Mouse (Mus musculus) gastrocnemius, postnatal 14 days (tissue): ENCODE measurements around the gene Ocel1. TPM values are rescaled to one million over a fixed set of nuclear protein-coding genes. Genes with fewer than 3 reads are reported as not detected.
A peak's percentile ranks its signal among the peaks of the same experiment; 100 is the strongest.

ENCODE experiments used
- DNase-seq: peaks from one replicate; pipeline ENCODE4 v3.0.0; 2021; ENCODE audit warnings: mixed read lengths
- intact Hi-C: fragments of 180-260 bp; cut with DNase I; formaldehyde crosslinking; loops from one replicate; pipeline ENCODE4 v1.15.1; 2025; ENCODE audit warnings: low total_unique reads
- total RNA-seq, 2 experiments: library from RNA; stranded (reverse); gene quantifications; 2 replicates each; pipeline ENCODE4 v1.2.3; 2021

Ocel1 gene
- total RNA-seq, 2 experiments from 2014 or later: 5.9 to 7.5 TPM

- peak; percentile 58 for DNase-seq
- intact Hi-C loops: loop anchor here (10.0 kb wide), 1 partner anchor 89 kb away; the partner anchor contains the start of genes Abhd8, Dda1 and Mrpl34
These were observed 4.7 kb downstream of the Ocel1 start for GRCm38 (mm10) chr8:71375581-71376422.

- no peak for DNase-seq
- intact Hi-C loops: loop anchor here (10.0 kb wide), 1 partner anchor 88 kb away; the partner anchor contains the start of genes Abhd8, Dda1 and Mrpl34
These were observed 5.4 kb downstream of the Ocel1 start for GRCm38 (mm10) chr8:71376423-71377030.

- intact Hi-C loops: loop anchor here (10.0 kb wide), 1 partner anchor 86 kb away; the partner anchor contains the start of genes Abhd8, Dda1 and Mrpl34
- DNase-seq: no peak
These were observed 7.9 kb downstream of the Ocel1 start for GRCm38 (mm10) chr8:71379008-71379407.

GRCm38 (mm10) chr8:71379512-71380075 is 8.5 kb downstream of the Ocel1 start:
- intact Hi-C loops: loop anchor here (10.0 kb wide), 1 partner anchor 85 kb away; the partner anchor contains the start of genes Abhd8, Dda1 and Mrpl34
- DNase-seq: no peak

- DNase-seq: no peak
- intact Hi-C loops: no loop called here
These were observed 9.4 kb downstream of the Ocel1 start for GRCm38 (mm10) chr8:71380178-71381171.

GRCm38 (mm10) chr8:71381421-71381970 is 10.4 kb downstream of the Ocel1 start, which contains the start of gene Nr2f6:
TSS of gene Nr2f6 (minus strand) at chr8:71381960.
- DNase-seq: peak; percentile 75
- intact Hi-C loops: no loop called here

- intact Hi-C loops: no loop called here
- DNase-seq: peak; percentile 90
These were observed 11.2 kb downstream of the Ocel1 start for GRCm38 (mm10) chr8:71381971-71382961.

GRCm38 (mm10) chr8:71383396-71383795 is 12.3 kb downstream of the Ocel1 start:
- no peak for DNase-seq
- intact Hi-C loops: no loop called here

- no peak for DNase-seq
- intact Hi-C loops: no loop called here
These were observed 12.8 kb downstream of the Ocel1 start for GRCm38 (mm10) chr8:71383860-71384259.

- no peak for DNase-seq
- intact Hi-C loops: no loop called here
These were observed 14.2 kb downstream of the Ocel1 start for GRCm38 (mm10) chr8:71385212-71385835.

- no peak for DNase-seq
- intact Hi-C loops: no loop called here
These were observed 17.2 kb downstream of the Ocel1 start for GRCm38 (mm10) chr8:71388267-71388666.

- intact Hi-C loops: no loop called here
- DNase-seq: no peak
These were observed 20.6 kb downstream of the Ocel1 start for GRCm38 (mm10) chr8:71391696-71392095.

GRCm38 (mm10) chr8:71392391-71392790 is 21.3 kb downstream of the Ocel1 start:
- intact Hi-C loops: no loop called here
- no peak for DNase-seq

- DNase-seq: no peak
- intact Hi-C loops: no loop called here
These were observed 21.8 kb downstream of the Ocel1 start for GRCm38 (mm10) chr8:71392871-71393270.

GRCm38 (mm10) chr8:71394481-71394880 is 23.4 kb downstream of the Ocel1 start:
- intact Hi-C loops: no loop called here

GRCm38 (mm10) chr8:71395071-71395470 is 24.0 kb downstream of the Ocel1 start:
- intact Hi-C loops: no loop called here
- DNase-seq: no peak

More at GRCm38 (mm10) chr8:71394481-71394880, 23.4 kb downstream of the Ocel1 start:
- DNase-seq: no peak

- no peak for DNase-seq
- intact Hi-C loops: no loop called here
These were observed 24.5 kb downstream of the Ocel1 start, which contains the start of gene Ushbp1 for GRCm38 (mm10) chr8:71395629-71396028. TSS of gene Ushbp1 (minus strand) at chr8:71395802.
